Mouse (Mus musculus) bone marrow macrophage, adult 2 months (primary cell): ENCODE measurements around the gene 4930426L09Rik. TPM values are rescaled to one million over a fixed set of nuclear protein-coding genes. Genes with fewer than 3 reads are reported as not detected.

Experiments used
- H3K27ac ChIP-seq: 2 replicates; pipeline ENCODE4 v1.5.1; 2012; ENCODE audit warnings: low read depth, low read length; ENCODE audit not compliant: insufficient read depth
- H3K4me1 ChIP-seq: 2 replicates; pipeline ENCODE4 v1.6.1; 2012; ENCODE audit warnings: low read length; ENCODE audit not compliant: control insufficient read depth, insufficient read depth
- H3K4me3 ChIP-seq: 2 replicates; pipeline ENCODE4 v1.5.1; 2012; ENCODE audit warnings: mild to moderate bottlenecking, low read length, moderate library complexity; ENCODE audit not compliant: insufficient read depth
- CTCF ChIP-seq: IDR thresholded peaks from 2 replicates; pipeline ENCODE4 v1.5.1; 2012; ENCODE audit warnings: low read depth, mild to moderate bottlenecking, low read length, moderate library complexity
- POLR2A ChIP-seq: IDR thresholded peaks from 2 replicates; pipeline ENCODE4 v1.6.1; 2012; ENCODE audit warnings: mild to moderate bottlenecking, low read depth, low read length, borderline replicate concordance
- polyA plus RNA-seq: library from polyadenylated mRNA; stranded (reverse); fragments of >200 nt; gene quantifications from 2 replicates; pipeline ENCODE4 v1.2.4, GENCODE M21; 2012; ENCODE audit not compliant: missing spikeins, insufficient read depth, insufficient read length

The 4930426L09Rik gene
- polyA plus RNA-seq, 1 experiment, result 2.0 TPM

DNA sequence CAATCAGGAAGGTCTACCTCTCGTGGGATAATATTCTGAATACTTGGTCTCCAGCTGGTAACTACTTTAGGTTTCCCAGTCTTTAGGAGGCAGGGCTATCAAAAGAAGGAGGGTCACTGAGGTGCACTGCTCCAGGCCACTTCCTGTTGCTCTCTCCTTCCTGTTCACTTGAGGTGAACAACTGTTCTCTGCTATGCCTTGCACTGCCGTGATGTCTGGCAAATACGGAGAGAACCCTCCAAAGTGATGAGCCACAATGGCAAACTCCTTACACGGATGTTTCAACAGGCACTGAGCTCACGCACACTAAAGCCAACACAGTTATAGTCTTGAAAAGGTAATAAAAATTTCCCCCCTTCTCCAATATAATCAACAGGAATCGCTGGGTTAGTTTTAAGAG lies 15.6 kb upstream of the 4930426L09Rik start:
- H3K4me3 ChIP-seq, result no peak overlapping the region
- H3K4me1 ChIP-seq, result peaks cover 13% of the 10 kb centered on the region
- no peak overlapping the region for H3K27ac ChIP-seq
- TF ChIP-seq POLR2A (no peak), CTCF (no peak)

- peaks cover 15% of the 10 kb centered on the region for H3K4me1 ChIP-seq
- H3K27ac ChIP-seq, result no peak overlapping the region
- no peak overlapping the region for H3K4me3 ChIP-seq
- TF ChIP-seq POLR2A (no peak), CTCF (no peak)
These were observed 14.6 kb upstream of the 4930426L09Rik start for GRCm38 (mm10) chr2:18983546-18983945.

DNA sequence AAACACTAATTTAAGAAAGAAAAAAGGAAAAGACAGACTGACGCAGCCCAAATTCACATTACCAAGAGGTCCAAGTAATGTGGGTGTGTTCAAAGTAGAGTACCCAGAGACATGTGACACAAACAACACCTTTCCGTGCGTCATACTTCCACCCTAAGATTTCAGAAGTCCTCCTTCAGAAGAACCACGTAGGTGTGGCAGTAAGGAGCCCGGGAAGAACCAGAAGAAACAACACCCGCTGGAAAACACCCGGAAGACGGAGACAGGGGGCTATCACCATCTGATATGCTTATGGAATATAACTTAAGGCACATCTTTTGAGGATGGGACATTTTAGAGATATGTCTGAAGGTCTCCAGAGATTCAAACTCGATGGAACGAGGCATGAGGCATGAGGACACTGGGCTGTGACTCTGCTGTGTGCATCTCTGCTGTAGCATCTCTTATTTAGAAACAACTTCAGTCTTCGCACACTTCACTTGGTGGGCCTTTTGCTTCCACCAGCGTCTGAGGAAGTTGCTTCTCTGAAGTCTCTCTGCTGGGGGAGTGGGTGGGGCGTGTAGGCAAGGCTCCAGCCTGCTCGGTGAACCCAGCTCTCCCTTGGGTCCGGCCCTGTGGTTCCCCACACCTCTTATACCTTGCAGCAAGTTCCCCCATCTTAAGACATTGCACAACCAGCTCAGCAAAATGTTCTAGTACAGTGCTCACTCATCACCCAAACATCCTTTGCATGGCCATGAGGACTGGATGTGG lies 13.9 kb upstream of the 4930426L09Rik start:
- Histone ChIP-seq H3K27ac (no peak overlapping the region), H3K4me3 (no peak overlapping the region), H3K4me1 (peaks cover 16% of the 10 kb centered on the region)
- TF ChIP-seq POLR2A, result no peak
- TF ChIP-seq CTCF, result no peak

DNA sequence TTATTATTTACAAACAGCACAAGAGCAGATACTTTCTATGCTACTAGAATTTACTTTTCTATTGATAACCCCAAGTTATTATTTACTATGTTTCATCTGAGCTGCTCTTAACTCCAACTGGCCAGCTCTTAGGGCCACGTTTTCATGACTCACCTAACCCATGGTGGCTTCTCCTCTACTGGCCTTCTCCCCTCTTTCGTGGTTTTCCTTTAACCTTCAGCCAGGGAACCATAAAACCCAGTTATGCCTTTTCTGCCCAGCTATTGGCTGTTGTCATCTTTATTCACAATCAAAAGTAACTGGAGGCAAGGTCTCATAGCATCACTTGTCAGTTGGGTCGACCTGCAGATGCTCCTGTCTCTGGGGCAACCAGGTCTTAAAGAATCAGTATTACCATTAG lies 12.6 kb upstream of the 4930426L09Rik start:
- Histone ChIP-seq H3K27ac (no peak overlapping the region), H3K4me1 (peaks cover 16% of the 10 kb centered on the region), H3K4me3 (no peak overlapping the region)
- TF ChIP-seq CTCF (no peak), POLR2A (no peak)

DNA sequence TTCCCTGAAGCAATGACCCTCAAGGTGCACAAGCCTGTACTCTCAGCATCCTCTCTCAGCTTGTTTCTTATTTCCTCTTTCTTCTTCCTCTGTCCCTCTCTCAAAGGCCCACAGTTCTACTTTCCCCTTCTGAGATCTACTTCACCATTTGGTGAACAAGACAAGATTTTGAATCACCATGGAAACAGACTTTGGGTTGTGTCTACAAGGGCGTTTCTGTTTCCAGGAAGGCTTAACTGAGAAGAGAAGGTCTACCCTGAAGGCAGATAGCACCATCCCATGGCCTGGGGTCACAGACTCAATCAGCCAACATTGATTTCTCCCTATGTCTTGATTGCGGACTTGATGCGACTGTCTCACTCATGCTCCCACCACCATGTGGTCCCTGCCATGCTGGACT lies 9.3 kb upstream of the 4930426L09Rik start:
- TF ChIP-seq POLR2A, result no peak
- no peak for TF ChIP-seq CTCF
- Histone ChIP-seq H3K27ac (no peak overlapping the region), H3K4me1 (peaks cover 27% of the 10 kb centered on the region), H3K4me3 (no peak overlapping the region)

DNA sequence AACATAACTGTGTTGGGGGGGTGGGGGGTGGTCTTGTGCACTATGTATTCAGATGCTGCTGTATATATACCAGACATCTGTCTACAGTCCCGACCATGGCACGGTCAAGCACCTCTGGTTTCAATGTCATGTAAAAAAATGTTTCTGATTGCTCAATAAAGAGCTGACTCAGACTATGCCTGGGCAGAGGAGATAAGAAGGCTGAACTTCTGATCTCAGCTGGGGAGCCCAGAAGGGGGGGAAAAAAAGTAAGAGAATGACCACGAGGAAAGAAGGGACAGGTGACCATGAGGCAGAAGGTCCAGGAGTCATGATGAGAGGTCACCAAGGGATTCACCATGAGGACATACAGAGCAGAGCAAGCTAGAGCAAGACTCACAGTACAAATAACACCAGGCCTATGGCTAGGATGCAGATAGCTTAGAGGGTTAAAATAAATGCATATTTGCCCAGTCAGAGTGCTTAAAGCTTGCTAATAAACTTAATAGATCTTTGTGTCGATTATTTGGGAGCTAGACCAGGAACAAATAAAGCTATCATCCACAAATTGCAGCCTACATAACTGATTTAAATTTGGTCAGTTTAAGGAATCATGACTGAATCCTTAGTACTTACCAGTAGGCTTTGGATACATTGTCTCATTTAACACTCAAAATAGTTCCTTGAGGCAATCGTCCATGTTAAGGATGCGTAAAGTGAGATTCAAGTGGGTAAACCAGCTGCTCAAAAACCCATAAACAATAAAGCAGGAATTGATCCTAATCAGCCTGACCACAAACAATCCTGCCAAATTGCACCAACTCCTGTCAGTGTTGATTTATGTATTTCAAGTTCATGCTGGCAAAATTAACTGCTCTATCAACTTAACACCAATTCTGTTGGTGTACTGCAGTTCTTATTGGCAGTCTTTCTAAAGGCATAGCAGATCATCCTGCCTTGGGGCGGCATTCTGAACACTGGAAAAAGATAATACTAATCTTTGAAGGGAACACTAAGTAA lies 5.3 kb upstream of the 4930426L09Rik start:
- H3K27ac ChIP-seq, result no peak overlapping the region
- H3K4me1 ChIP-seq, result peaks cover 29% of the 10 kb centered on the region
- TF ChIP-seq CTCF, result no peak
- no peak for TF ChIP-seq POLR2A
- H3K4me3 ChIP-seq, result no peak overlapping the region

DNA sequence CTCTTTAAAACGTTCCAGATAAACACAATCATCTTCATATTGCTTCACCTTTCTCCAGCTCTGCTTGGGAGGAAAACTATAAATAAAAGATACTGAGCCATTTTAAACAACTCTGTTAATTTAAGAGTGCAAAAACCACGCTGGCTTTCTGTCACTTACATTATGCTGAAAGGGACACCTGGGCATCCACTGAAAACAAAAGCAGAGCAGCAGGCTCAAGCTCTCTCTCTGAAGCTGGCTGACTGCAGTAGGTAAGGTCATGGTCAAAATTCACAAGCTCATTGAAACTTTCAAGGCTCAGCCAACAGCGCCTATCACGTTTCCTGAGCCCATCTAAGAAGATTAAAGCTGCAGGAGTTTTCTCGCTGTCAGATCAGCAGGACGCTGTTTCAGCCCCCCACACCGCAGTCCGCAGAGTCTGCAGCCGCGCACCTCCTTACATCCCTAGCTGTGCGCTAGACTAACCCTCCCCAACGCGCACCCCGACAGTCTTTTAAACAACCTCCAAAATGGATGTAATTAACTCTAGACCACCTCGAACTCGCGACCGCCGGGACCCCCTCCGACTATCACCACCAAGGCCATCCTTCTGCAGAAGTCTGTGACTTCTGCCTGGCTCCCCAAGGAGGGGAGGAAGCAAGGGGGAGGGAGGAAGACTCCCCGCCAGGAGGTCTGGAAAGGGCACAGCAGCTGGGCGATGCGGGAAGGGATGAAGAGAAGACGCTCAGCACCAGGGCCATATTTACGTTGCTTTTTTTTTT lies 1.5 kb upstream of the 4930426L09Rik start:
- Histone ChIP-seq H3K27ac (peak overlapping the region; percentile 1; the same call in 1 of the 2 replicates), H3K4me1 (peaks cover 32% of the 10 kb centered on the region), H3K4me3 (peak overlapping the region; percentile 98)
- TF ChIP-seq CTCF (no peak), POLR2A (no peak)

DNA sequence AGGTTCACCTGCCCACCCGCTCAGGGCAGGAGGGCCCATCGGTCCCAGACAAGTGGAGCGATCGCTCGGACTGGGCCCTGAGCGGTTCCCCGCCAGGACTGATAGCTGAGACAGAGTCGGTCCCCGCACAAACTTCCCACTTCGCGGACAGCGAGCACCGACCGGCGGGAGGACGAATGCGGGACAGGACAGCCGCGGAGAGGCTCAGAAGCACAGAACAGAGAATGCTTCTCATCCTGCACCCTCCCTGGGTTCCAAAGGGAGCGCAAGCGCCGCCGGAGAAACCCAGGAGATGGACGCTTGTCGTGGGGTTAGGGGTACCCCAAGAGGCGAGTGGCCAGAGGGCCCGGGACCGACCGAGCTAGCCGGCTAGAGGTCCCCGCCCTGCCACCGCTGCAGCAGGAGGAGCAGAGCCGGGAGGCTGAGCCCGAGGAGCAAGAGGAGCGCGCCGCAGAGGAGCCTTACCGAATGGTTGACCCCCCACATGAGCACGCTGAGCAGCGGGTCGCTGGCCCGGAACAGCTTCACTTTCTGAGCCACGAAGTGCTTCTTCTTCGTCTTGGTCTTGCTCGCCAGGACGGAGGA lies 664 bp upstream of the 4930426L09Rik start:
- Histone ChIP-seq H3K27ac (peak overlapping the region; percentile 95), H3K4me3 (peak overlapping the region; percentile 98), H3K4me1 (peaks cover 28% of the 10 kb centered on the region)
- TF ChIP-seq POLR2A (no peak), CTCF (no peak)

GRCm38 (mm10) chr2:18999395-18999794 lies 1.3 kb downstream of the 4930426L09Rik start:
- peaks cover 27% of the 10 kb centered on the region for H3K4me1 ChIP-seq
- TF ChIP-seq CTCF (no peak), POLR2A (no peak)
- H3K4me3 ChIP-seq, result no peak overlapping the region
- H3K27ac ChIP-seq, result no peak overlapping the region

DNA sequence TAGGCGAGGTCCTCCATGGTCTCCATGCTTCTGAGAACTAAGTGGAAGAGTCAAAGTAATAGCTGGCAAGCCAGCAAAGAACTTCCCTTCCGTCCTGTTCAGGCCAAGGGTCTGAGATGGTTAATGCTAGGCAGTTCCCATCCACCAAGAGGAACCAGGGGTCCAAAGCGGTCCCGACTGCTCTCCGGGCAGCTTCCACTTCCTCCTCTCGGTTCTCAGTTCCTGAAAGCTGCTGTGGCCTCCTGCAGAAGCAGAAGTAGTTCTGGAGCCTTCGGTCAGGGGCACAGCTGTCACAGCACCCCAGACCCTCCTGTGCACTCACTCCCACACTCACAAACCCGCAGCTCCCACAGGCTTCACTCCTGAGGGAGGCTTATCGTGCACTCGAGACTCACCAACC lies 6.7 kb downstream of the 4930426L09Rik start:
- peak overlapping the region; percentile 97 for H3K27ac ChIP-seq
- TF ChIP-seq POLR2A, result no peak
- TF ChIP-seq CTCF, result no peak

More for the DNA sequence above, 6.7 kb downstream of the 4930426L09Rik start:
- Histone ChIP-seq H3K4me1 (peaks cover 39% of the 10 kb centered on the region), H3K4me3 (peak overlapping the region; percentile 30; the same call in 1 of the 2 replicates)
